ENCODE assay signal across 18 mouse cellular contexts in genomic region chr15:90931451-90931850, GRCm38 (mm10).
"Had no signal": no experiment of that assay in that cellular context is flagged by ENCODE, and none has a peak within 500 bp of the region (broad histone marks: within the 10 kb centered on the region; RNA-seq: fewer than 3 reads in every experiment).

No protein-coding gene starts in this region.

- DNase-seq: kidney, postnatal 25 days; layer of hippocampus, adult 9-11 months; lung, adult 2 months; lung, postnatal 14 days; lung, postnatal 4 days; midbrain, embryonic 14.5 days; right cerebral cortex, postnatal 25 days; thymus, adult 2 months; thymus, postnatal 14 days; thymus, postnatal 4 days had no signal

- ATAC-seq: intestine, postnatal 0 days had no signal

- H3K4me2 ChIP-seq: limb, embryonic 12.5 days; limb, embryonic 15.5 days; liver, embryonic 11.5 days; liver, embryonic 15.5 days; midbrain, embryonic 11.5 days had no signal

- H3K4me1 ChIP-seq: limb, embryonic 12.5 days; limb, embryonic 15.5 days; liver, embryonic 15.5 days had no signal

- H3K9ac ChIP-seq: limb, embryonic 12.5 days; limb, embryonic 15.5 days; liver, embryonic 15.5 days had no signal

- H3K27me3 ChIP-seq: limb, embryonic 12.5 days; limb, embryonic 15.5 days; liver, embryonic 15.5 days had no signal

- H3K36me3 ChIP-seq: limb, embryonic 12.5 days; limb, embryonic 15.5 days; liver, embryonic 15.5 days had no signal

- H3K9me3 ChIP-seq: limb, embryonic 12.5 days; limb, embryonic 15.5 days; liver, embryonic 15.5 days had no signal

- H3K4me3 ChIP-seq: layer of hippocampus, adult 2 months; limb, embryonic 12.5 days; limb, embryonic 15.5 days; liver, embryonic 15.5 days had no signal

- H3K27ac ChIP-seq: kidney, postnatal 0 days; layer of hippocampus, adult 2 months; limb, embryonic 12.5 days; limb, embryonic 15.5 days; liver, embryonic 15.5 days had no signal
